Comparison of ENCODE assay signal across 8 mouse cellular contexts in the genomic region with DNA sequence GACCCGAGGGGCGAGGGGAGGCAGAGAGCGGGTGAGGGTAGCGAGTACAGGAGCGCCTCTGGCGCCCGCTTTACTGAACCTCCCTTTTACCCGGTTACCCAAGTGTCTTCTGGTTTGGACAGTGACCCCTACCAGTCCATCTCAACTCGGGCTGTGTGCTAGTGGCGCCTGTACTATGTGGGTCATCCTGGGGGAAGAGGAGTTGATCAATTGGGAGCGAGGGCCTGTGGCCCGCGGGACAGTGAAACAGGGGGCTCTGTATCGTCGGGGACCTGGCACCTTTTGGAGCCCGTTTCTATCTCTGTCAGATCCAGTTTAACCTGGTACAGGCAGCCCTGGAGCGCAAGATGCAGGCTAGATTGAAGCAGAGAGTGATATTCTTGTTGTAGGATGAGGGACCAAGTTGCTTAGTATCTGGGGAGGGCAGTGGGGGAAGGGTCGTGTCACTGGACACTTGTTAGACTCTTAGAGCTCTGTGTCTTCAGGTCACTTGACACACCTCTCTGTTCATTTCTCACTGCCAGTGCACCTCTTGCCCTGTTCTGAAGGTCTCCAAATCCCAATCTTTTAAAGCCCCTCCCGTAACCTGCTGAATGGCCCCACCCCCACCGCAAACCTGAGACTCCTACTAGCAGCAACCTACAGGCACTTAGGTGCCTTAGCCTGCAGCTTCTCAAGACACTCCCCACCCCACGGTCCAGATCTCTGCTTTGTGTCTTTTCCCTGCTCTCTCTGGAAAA. TPM values are rescaled to one million over a fixed set of nuclear protein-coding genes. Genes with fewer than 3 reads are reported as not detected.
DNase-seq lines count a peak whose midpoint lies in the region; ATAC-seq and TF ChIP-seq lines count a peak whose summit lies in the region.

No protein-coding gene starts in this region.

- 18% methylated on average over 21 of the region's 21 CpGs for WGBS in heart, postnatal 0 days
- 15% methylated on average over 20 of the region's 21 CpGs for WGBS in embryonic facial prominence, embryonic 13.5 days
- WGBS in neural tube, embryonic 12.5 days: 19% methylated on average over 21 of the region's 21 CpGs

- peak overlapping the region; percentile 77 for H3K4me2 ChIP-seq in heart, postnatal 0 days (ENCODE audit: low read depth, low read length)
- peak overlapping the region; percentile 72 for H3K4me2 ChIP-seq in embryonic facial prominence, embryonic 13.5 days
- peak overlapping the region; percentile 72 for H3K4me2 ChIP-seq in neural tube, embryonic 12.5 days (replicated peaks)

- no peaks in the 10 kb centered on the region for H3K9me3 ChIP-seq in heart, postnatal 0 days (replicated peaks; ENCODE audit: control insufficient read depth, low read length)
- H3K9me3 ChIP-seq in embryonic facial prominence, embryonic 13.5 days: no peaks in the 10 kb centered on the region
- H3K9me3 ChIP-seq in neural tube, embryonic 12.5 days: no peaks in the 10 kb centered on the region

- H3K36me3 ChIP-seq in heart, postnatal 0 days (replicated peaks; ENCODE audit: control insufficient read depth, insufficient read depth, low read length): no peaks in the 10 kb centered on the region
- no peaks in the 10 kb centered on the region for H3K36me3 ChIP-seq in embryonic facial prominence, embryonic 13.5 days
- H3K36me3 ChIP-seq in neural tube, embryonic 12.5 days: no peaks in the 10 kb centered on the region

- DNase-seq in heart, postnatal 0 days (ENCODE audit: low spot score): no peak
- DNase-seq in heart, adult 11 months: no peak
- DNase-seq in ZHBTc4 (ENCODE audit: low read depth, low spot score): peak; percentile 2
- peak; percentile 7 to 10 for DNase-seq in left cerebral cortex, postnatal 36 days (ENCODE audit: low spot score in 2 of 2)
- no peak for DNase-seq in thymus, postnatal 14 days
- DNase-seq in gastrocnemius, postnatal 36 days: no peak

- intact Hi-C loops in left cerebral cortex, postnatal 36 days (cut with DNase I): no loop called here
- intact Hi-C loops in gastrocnemius, postnatal 36 days (cut with DNase I): no loop called here

- no peak overlapping the region for H3K27ac ChIP-seq in heart, postnatal 0 days (ENCODE audit: low read depth)
- H3K27ac ChIP-seq in embryonic facial prominence, embryonic 13.5 days: no peak overlapping the region
- no peak overlapping the region for H3K27ac ChIP-seq in neural tube, embryonic 12.5 days

- 0 out of 2 replicates have a peak, but pooled peaks cover 7% of the 10 kb centered on the region for H3K27me3 ChIP-seq in heart, postnatal 0 days (ENCODE audit: control insufficient read depth, insufficient read depth, low read length)
- H3K27me3 ChIP-seq in embryonic facial prominence, embryonic 13.5 days: peaks cover 73% of the 10 kb centered on the region
- H3K27me3 ChIP-seq in neural tube, embryonic 12.5 days (replicated peaks): peaks cover 13% of the 10 kb centered on the region

- peak overlapping the region; percentile 49 for H3K4me3 ChIP-seq in heart, postnatal 0 days (ENCODE audit: low read depth, low read length)
- peak overlapping the region; percentile 43 for H3K4me3 ChIP-seq in embryonic facial prominence, embryonic 13.5 days
- H3K4me3 ChIP-seq in neural tube, embryonic 12.5 days: peak overlapping the region; percentile 43

- no peak for TF ChIP-seq CTCF in heart, postnatal 0 days (IDR thresholded peaks at IDR 0.05; ENCODE audit: low read depth)

- 0 out of 2 replicates have a peak overlapping the region, but pooled peaks have one; percentile 20 for H3K9ac ChIP-seq in heart, postnatal 0 days (replicated peaks; ENCODE audit: low read depth, low read length)
- H3K9ac ChIP-seq in embryonic facial prominence, embryonic 13.5 days: peak overlapping the region; percentile 40; the same call in 1 of the 2 replicates
- peak overlapping the region; percentile 42; the same call in 1 of the 2 replicates for H3K9ac ChIP-seq in neural tube, embryonic 12.5 days

- H3K4me1 ChIP-seq in heart, postnatal 0 days (ENCODE audit: control insufficient read depth, insufficient read depth): no peaks in the 10 kb centered on the region
- 0 out of 2 replicates have a peak, but pooled peaks cover 3% of the 10 kb centered on the region for H3K4me1 ChIP-seq in embryonic facial prominence, embryonic 13.5 days
- H3K4me1 ChIP-seq in neural tube, embryonic 12.5 days: no peaks in the 10 kb centered on the region

- no peak for TF ChIP-seq EP300 in heart, postnatal 0 days (IDR thresholded peaks at IDR 0.05; ENCODE audit: low read depth)

- ATAC-seq in heart, postnatal 0 days (ENCODE audit: insufficient read depth, low read depth): no peak
- peak; percentile 56; the same call in 1 of the 2 replicates for ATAC-seq in embryonic facial prominence, embryonic 13.5 days (ENCODE audit: insufficient number of reproducible peaks, insufficient read depth, low FRiP score, low TSS enrichment, low read depth)
- ATAC-seq in neural tube, embryonic 12.5 days (ENCODE audit: low FRiP score, low read depth): peak; percentile 77

RNA-seq across cellular contexts. Expression of a gene that starts 0.6 kb away (rescaled TPM):
- 0.15 TPM in 1 of 2 replicates, not detected in the other for total RNA-seq in heart, postnatal 0 days (2014; rRNA removed; ENCODE audit: low replicate concordance)
- polyA plus RNA-seq in heart, postnatal 0 days (2015; fragmentation: Nextera tagmentation; extraction: Ambion mirVana): 0.04 TPM in 2 replicates
- polyA plus RNA-seq in embryonic facial prominence, embryonic 13.5 days (2015; fragmentation: Nextera tagmentation; extraction: Ambion mirVana): 0.11 and 0.21 TPM in 2 replicates
- total RNA-seq in left cerebral cortex, postnatal 36 days (2021): 1 to 10 TPM; 1.8 to 1.9 TPM
- polyA plus RNA-seq in neural tube, embryonic 12.5 days (2016; fragmentation: Nextera tagmentation; extraction: Ambion mirVana): 0.18 and 0.44 TPM in 2 replicates
- not detected for total RNA-seq in gastrocnemius, postnatal 36 days (2021)

RNA-seq across cellular contexts. Expression of a gene that starts 1.3 kb away (rescaled TPM):
- 0.11 TPM in 1 of 2 replicates, not detected in the other for total RNA-seq in heart, postnatal 0 days (2014; rRNA removed; ENCODE audit: low replicate concordance)
- polyA plus RNA-seq in heart, postnatal 0 days (2015; fragmentation: Nextera tagmentation; extraction: Ambion mirVana): not detected in 2 replicates
- 0.17 and 0.34 TPM in 2 replicates for polyA plus RNA-seq in embryonic facial prominence, embryonic 13.5 days (2015; fragmentation: Nextera tagmentation; extraction: Ambion mirVana)
- total RNA-seq in left cerebral cortex, postnatal 36 days (2021): 10 to 100 TPM; 15.8 to 16.9 TPM
- polyA plus RNA-seq in neural tube, embryonic 12.5 days (2016; fragmentation: Nextera tagmentation; extraction: Ambion mirVana): 0.41 and 0.51 TPM in 2 replicates
- total RNA-seq in gastrocnemius, postnatal 36 days (2021): not detected

Comparison
In these comparisons a context has a peak if more than half of its experiments do, and no peak if none do; other contexts are left out.
1. DNase-seq: peak in ZHBTc4 (single experiment) and left cerebral cortex, postnatal 36 days (2 of 2); none in heart, postnatal 0 days (single experiment), heart, adult 11 months (single experiment), thymus, postnatal 14 days (single experiment) and gastrocnemius, postnatal 36 days (0 of 2).
2. RNA of a gene that starts 1.3 kb away (total RNA-seq): 15.8 to 16.9 TPM in left cerebral cortex, postnatal 36 days; 0.11 TPM in heart, postnatal 0 days and not detected in gastrocnemius, postnatal 36 days; every median in the first group is over 10 times any median in the second.
3. Peak in every context shown above with its lines, with median percentiles within 50 percentile points of each other: H3K4me2 ChIP-seq, H3K4me3 ChIP-seq and H3K9ac ChIP-seq.